Mouse (Mus musculus): Measurements from ENCODE around the gene Dvl2.

The Dvl2 gene

DNA sequence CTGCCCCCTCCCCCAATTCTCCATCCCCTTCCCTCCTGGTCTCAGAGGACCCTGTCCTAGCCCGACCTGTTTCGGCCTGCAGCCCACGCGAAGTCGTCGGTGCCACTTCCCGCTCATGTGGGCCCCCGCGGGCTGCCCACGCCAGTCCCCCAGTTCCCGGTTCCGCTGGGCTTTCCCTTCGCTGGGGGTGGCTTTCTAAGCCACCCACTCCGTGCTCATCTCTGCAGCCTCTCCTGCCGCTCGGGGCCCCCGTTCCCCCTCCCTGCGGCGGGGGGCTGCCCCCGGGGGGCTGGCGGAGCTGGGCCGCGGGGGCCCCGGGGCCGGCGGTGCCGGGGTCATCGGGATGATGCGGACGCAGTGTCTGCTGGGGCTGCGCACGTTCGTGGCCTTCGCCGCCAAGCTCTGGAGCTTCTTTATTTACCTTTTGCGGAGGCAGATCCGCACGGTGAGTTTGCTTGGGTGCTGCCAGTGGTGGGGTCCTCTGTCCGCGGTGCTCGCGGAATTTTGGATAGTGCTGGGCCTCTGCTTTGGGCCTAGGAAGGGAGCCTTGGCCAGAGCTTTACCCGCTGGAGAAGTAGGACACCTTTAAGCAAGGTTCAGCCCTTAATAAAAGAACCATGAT, 19.1 kb upstream of the Dvl2 start, which contains the start of gene Ctdnep1:
Gene Ctdnep1, plus strand, starts transcription at position 16 of the 622 bp plus-strand sequence.
- DNase-seq (ENCODE audit: low spot score) = no peak

DNA sequence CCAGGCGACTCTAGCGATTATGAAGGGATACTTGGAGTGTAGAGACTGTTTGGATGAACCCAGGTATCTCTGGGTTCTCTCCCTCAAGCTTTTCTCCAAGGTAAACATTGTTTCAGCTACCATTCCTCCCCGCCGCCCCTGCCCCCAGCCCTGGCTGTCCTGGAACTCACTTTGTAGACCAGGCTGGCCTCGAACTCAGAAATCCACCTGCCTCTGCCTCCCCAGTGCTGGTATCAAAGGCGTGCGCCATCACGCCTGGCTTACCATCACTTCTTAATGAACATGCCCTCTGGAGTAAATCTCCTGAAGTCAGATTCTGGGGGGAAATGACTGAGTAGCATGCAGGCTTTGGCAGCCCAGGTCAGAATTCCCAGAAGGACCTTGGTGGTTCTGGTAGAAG, 18.2 kb upstream of the Dvl2 start, which contains the start of gene Elp5:
Gene Elp5, minus strand, starts transcription at position 293 of the 400 bp plus-strand sequence.
- DNase-seq (ENCODE audit: low spot score) = no peak

DNA sequence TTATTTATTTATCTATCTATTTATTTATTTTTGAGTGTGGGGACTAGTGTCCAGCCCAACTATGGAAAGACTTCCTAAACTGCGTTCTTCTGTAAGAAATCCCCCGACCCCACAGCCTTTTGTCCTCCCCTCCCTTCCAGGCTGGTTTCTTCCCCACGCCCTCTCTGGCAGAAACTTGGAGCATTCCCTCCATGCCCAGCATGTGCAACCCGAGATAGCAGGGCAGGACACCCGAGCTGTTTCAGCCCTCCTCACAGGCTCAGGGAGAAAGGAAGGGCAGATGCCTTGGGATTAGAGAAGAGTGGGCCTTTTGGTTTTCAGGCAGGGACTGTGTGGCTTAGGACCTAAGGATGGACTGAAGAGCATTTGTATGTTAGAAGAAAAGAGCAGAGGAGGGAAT, 17.5 kb upstream of the Dvl2 start:
- no peak for DNase-seq (ENCODE audit: low spot score)

DNA sequence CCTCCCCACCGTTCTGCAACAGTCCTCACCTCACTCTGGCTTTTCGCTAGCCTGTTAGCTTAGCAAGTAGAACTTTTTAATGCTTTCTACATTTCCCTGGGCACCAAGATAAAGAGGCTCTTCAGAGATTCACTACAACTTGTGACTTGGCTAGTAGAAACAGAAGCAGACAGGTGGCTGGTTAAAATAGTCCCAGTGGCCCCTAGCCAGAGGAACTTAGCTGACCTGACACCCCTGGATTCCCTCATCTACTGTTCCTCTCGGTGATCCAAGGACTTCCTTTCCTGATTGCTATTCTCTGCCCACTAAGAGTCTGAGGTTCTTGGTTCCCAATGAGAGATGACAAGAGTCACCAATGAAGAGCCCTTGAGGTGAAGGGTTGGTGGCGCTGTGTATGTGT, 17.0 kb upstream of the Dvl2 start:
- no peak for DNase-seq (ENCODE audit: low spot score)

DNA sequence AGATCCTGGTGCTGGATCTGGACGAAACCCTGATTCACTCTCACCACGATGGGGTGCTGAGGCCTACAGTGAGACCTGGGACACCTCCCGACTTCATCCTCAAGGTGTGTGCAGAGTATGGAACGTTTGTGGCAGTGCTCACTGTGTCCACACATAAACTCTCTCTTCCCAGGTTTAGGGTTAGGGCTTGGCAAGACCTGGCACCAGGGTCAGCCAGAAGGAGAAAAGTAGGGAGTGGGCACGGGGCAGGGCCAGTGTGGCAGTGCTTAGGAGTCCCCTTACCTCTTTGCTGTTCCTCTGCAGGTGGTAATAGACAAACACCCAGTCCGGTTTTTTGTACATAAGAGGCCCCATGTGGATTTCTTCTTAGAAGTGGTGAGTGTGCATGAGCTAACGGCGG, 16.0 kb upstream of the Dvl2 start:
- DNase-seq (ENCODE audit: low spot score) = no peak

GRCm38 (mm10) chr11:69989949-69990348, 10.4 kb upstream of the Dvl2 start:
- DNase-seq (ENCODE audit: low spot score) = no peak

- peak; percentile 98 for DNase-seq (ENCODE audit: low spot score)
Observed at GRCm38 (mm10) chr11:69990850-69991691, 9.3 kb upstream of the Dvl2 start, which contains the start of gene Gabarap. Gene Gabarap, plus strand, starts transcription at chr11:69991143.

GRCm38 (mm10) chr11:69991711-69992110, 8.7 kb upstream of the Dvl2 start:
- no peak for DNase-seq (ENCODE audit: low spot score)

- DNase-seq (ENCODE audit: low spot score) = no peak
Observed at GRCm38 (mm10) chr11:69992396-69992795, 8.0 kb upstream of the Dvl2 start.

GRCm38 (mm10) chr11:69992932-69993331, 7.5 kb upstream of the Dvl2 start:
- no peak for DNase-seq (ENCODE audit: low spot score)

GRCm38 (mm10) chr11:69994401-69995090, 5.8 kb upstream of the Dvl2 start:
- DNase-seq (ENCODE audit: low spot score) = no peak

GRCm38 (mm10) chr11:69995391-69995960, 4.9 kb upstream of the Dvl2 start, which contains the start of gene Phf23:
Gene Phf23, plus strand, starts transcription at chr11:69995777.
- peak; percentile 99 for DNase-seq (ENCODE audit: low spot score)

GRCm38 (mm10) chr11:69996161-69997061, 4.0 kb upstream of the Dvl2 start:
- DNase-seq (ENCODE audit: low spot score) = no peak

DNA sequence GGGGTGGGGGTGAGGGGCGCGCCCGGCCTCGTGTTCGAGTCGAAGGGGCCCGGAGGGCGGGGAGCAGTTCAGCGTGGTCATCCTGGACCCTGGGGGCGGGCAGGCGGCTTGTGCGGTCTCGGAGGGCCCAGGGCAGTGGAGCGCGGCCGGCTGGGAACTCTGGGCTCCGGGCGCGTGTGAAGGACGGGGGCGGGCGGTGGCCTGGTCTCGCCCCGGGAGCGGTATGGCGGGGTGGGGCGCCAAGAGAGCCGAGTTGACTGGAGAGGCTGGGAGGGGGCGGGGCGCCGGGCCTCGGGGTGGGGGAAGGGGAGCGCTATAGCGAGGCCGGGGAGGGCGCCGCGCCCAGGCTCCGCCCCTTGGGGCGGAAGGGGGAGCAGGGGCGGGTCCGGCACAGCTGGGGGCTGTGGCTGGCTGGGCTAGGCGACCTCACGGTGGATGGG, 3.3 kb upstream of the Dvl2 start:
- peak; percentile 92 for DNase-seq (ENCODE audit: low spot score)

DNA sequence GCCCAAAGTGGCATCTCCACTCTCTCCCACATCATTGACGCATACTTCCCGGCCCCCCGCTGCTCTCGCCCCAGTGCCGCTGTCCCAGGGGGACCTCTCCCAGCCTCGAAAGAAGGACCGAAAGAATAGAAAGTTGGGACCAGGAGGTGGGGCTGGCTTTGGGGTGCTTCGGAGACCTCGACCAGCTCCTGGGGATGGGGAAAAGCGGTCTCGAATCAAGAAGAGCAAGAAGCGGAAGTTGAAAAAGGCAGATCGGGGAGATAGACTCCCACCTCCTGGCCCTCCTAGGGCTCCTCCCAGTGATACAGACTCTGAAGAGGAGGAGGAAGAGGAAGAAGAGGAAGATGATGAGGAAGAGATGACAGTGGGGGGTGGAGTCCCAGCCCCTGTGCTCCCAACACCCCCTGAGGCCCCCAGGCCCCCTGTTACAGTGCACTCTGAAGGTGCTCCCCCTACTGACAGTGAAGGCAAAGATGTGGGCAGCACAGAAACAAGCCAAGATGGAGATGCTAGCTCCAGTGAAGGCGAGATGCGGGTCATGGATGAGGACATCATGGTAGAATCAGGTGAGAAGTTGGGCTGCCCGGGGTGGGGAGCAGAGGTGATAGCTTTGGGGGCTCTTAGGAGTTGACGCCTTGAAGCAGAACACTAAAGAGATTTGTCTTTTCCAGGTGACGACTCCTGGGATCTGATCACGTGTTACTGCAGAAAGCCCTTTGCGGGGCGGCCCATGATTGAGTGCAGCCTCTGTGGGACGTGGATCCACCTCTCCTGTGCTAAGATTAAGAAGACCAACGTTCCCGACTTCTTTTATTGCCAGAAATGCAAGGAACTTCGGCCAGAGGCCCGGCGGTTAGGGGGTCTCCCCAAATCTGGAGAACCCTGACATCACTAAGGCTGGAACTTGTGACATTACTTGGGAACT, 1.6 kb upstream of the Dvl2 start:
- DNase-seq (ENCODE audit: low spot score) = no peak

- no peak for DNase-seq (ENCODE audit: low spot score)
Observed at GRCm38 (mm10) chr11:69999666-70000065, 729 bp upstream of the Dvl2 start.

- no peak for DNase-seq (ENCODE audit: low spot score)
Observed at GRCm38 (mm10) chr11:70001159-70001558, 764 bp downstream of the Dvl2 start.

DNA sequence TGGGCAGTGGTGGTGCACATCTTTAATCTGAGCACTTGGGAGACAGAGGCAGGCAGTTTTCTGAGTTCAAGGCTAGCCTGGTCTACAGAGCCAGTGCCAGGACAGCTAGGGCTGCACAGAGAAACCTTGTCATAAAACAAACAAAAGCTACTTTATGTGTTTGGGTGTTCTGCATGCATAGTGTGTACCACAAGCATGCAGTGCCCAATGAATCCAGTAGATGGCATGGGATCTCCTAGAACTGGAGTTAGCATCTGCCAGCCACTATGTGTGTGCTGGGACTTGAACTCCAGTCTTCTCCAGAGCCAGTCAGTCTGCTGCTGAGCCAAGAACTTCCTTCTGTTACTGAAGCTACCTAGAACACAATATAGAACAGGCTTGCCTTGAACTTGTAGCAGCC, 1.5 kb downstream of the Dvl2 start:
- DNase-seq (ENCODE audit: low spot score) = peak; percentile 49

DNA sequence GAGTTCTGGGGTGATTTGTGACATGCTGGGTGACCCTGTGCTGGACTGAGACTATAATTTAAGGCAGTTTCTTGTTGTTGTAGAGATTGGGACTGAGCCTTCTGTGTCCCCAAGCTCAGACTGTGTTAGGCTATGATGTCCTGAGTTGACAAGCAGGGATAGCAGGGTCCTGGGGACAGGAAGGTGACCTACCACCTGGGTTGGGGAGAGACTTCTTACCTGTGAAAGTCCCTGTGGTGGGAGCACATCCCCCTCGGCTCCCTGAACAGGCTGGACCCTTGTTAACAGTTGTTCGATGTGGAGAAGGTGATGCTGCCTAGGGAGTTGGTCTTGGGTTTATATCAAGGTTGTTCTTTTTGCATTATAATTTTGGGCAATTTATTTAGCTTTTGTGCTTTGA, 2.1 kb downstream of the Dvl2 start:
- no peak for DNase-seq (ENCODE audit: low spot score)

GRCm38 (mm10) chr11:70005521-70005920, 5.1 kb downstream of the Dvl2 start:
- no peak for DNase-seq (ENCODE audit: low spot score)

Data from lung, postnatal 25 days (tissue).